Mouse (Mus musculus): ENCODE measurements at regions not wholly inside any gene's neighbourhood (a gene's known extent, or its start where the extent isn't known, plus 50 kb on each side); places are given as distances from the start of the nearest gene placed in this dataset.

- TF ChIP-seq CTCF (IDR thresholded peaks at IDR 0.05; ENCODE audit: low read depth, low read length) = no peak
- no peak for TF ChIP-seq POLR2A (IDR thresholded peaks at IDR 0.05; ENCODE audit: insufficient read depth, low read length)
These were observed 60.4 kb upstream of the Smndc1 start for GRCm38 (mm10) chr19:53450624-53451387.
